Mouse (Mus musculus) heart, adult 2 months (tissue): ENCODE measurements around the gene Lrrc47. TPM values are rescaled to one million over a fixed set of nuclear protein-coding genes. Genes with fewer than 3 reads are reported as not detected.

Experiments used
- DNase-seq, 2 experiments: peaks; one replicate each; pipeline ENCODE4 v3.0.0; 2021
- H3K27ac ChIP-seq: fragments of 200-600 bp; 2 replicates; pipeline ENCODE4 v1.8.1; 2022
- H3K27me3 ChIP-seq: fragments of 200-500 bp; 2 replicates; pipeline ENCODE4 v1.6.1; 2012; ENCODE audit warnings: mild to moderate bottlenecking, low read length, inconsistent platforms, mixed read lengths; ENCODE audit not compliant: control insufficient read depth, insufficient read depth
- H3K36me3 ChIP-seq: fragments of 200-500 bp; 2 replicates; pipeline ENCODE4 v1.6.1; 2012; ENCODE audit warnings: low read length, inconsistent platforms; ENCODE audit not compliant: control insufficient read depth, insufficient read depth
- H3K4me1 ChIP-seq: fragments of 200-500 bp; 2 replicates; pipeline ENCODE4 v1.6.1; 2011; ENCODE audit warnings: low read length; ENCODE audit not compliant: control insufficient read depth, insufficient read depth
- H3K4me3 ChIP-seq: fragments of 200-600 bp; 2 replicates; pipeline ENCODE4 v1.8.1; 2022
- H3K79me2 ChIP-seq: fragments of 200-500 bp; replicated peaks from 2 replicates; pipeline ENCODE4 v1.6.1; 2012; ENCODE audit warnings: mild to moderate bottlenecking, inconsistent platforms, low read length, moderate library complexity, mixed read lengths; ENCODE audit not compliant: control insufficient read depth, insufficient read depth
- H3K9ac ChIP-seq: fragments of 200-500 bp; 2 replicates; pipeline ENCODE4 v1.6.1; 2012; ENCODE audit warnings: low read depth, mild to moderate bottlenecking, control low read depth, inconsistent platforms, low read length, mixed read lengths
- CTCF ChIP-seq: fragments of 200-600 bp; IDR thresholded peaks from 2 replicates; pipeline ENCODE4 v1.8.1; 2022; ENCODE audit warnings: antibody characterized with exemption, mild to moderate bottlenecking, moderate library complexity
- EP300 ChIP-seq: fragments of 200-500 bp; IDR thresholded peaks from 2 replicates; pipeline ENCODE4 v1.6.1; 2011; ENCODE audit warnings: low read depth, low read length, control low read depth; ENCODE audit not compliant: insufficient read depth
- POLR2A ChIP-seq: fragments of 200-500 bp; IDR thresholded peaks from 2 replicates; pipeline ENCODE4 v1.6.1; 2011; ENCODE audit warnings: mild to moderate bottlenecking, low read depth, low read length, control low read depth; ENCODE audit not compliant: insufficient read depth
- WGBS: fragments of 180-500 bp; shearing (Covaris S2); methylation state at CpG from one replicate; pipeline ENCODE4 v1.1.7; 2018; 5-methylcytosine and 5-hydroxymethylcytosine counted together
- intact Hi-C: fragments of 180-260 bp; cut with DNase I; formaldehyde crosslinking; loops from one replicate; pipeline ENCODE4 v1.15.1; 2025
- polyA plus RNA-seq: library from polyadenylated mRNA; depleted of rRNA; stranded (reverse); fragments of >200 nt; gene quantifications from 2 replicates; pipeline ENCODE4 v1.2.3, GENCODE M21; 2012
- total RNA-seq, 2 experiments: library from RNA; stranded (reverse); gene quantifications; 2 replicates each; pipeline ENCODE4 v1.2.3; 2021

Lrrc47 gene
- total and polyA plus RNA-seq, 3 experiments, result 28.6 to 29.7 (median 28.7) TPM

- peak within 1 kb of the TSS; percentile 87 for H3K4me3 ChIP-seq
- peaks cover 3% of the 10 kb centered on the region for H3K4me1 ChIP-seq
- no peaks in the 10 kb centered on the region for H3K27me3 ChIP-seq
- TF ChIP-seq EP300 (0 out of 2 replicates have a peak, but pooled peaks have one; percentile 57), CTCF (no peak), POLR2A (peak; percentile 70; the same call in 1 of the 2 replicates)
- peaks cover 3% of the 10 kb centered on the region for H3K79me2 ChIP-seq
- intact Hi-C loops, result loop anchor here (1.0 to 2.0 kb wide), 2 partner anchors 18 to 38 kb away; partner anchors contain the start of gene A430005L14Rik
- H3K9ac ChIP-seq, result peak within 1 kb of the TSS; percentile 89
- DNase-seq, result peak; percentile 95 to 96
- WGBS, result under 1% methylated on average over 68 of the region's 68 CpGs
- no peaks in the 10 kb centered on the region for H3K36me3 ChIP-seq
- peak within 1 kb of the TSS; percentile 81 for H3K27ac ChIP-seq
Observed at GRCm38 (mm10) chr4:153974431-153975291, 36.9 kb upstream of the Lrrc47 start, which contains the start of the genes Dffb and Cep104. Gene Dffb (minus strand): TSS chr4:153975126. Gene Cep104 (plus strand): TSS chr4:153975194.

- TF ChIP-seq EP300, result no peak
- no peak for TF ChIP-seq CTCF
- TF ChIP-seq POLR2A, result no peak
Observed at GRCm38 (mm10) chr4:153975292-153975662, 36.3 kb upstream of the Lrrc47 start.

GRCm38 (mm10) chr4:153975768-153976167 is 35.8 kb upstream of the Lrrc47 start:
- Histone ChIP-seq H3K27me3 (no peaks in the 10 kb centered on the region), H3K27ac (no peak overlapping the region; the same call in 1 of the 2 replicates), H3K4me1 (peaks cover 3% of the 10 kb centered on the region), H3K9ac (peak overlapping the region; percentile 51; the same call in 1 of the 2 replicates), H3K79me2 (peaks cover 3% of the 10 kb centered on the region), H3K4me3 (peak overlapping the region; percentile 87), H3K36me3 (no peaks in the 10 kb centered on the region)
- intact Hi-C loops, result loop anchor here (1.0 to 2.0 kb wide), 2 partner anchors 19 to 37 kb away; partner anchors contain the start of gene A430005L14Rik
- no peak for TF ChIP-seq EP300
- WGBS, result 32% methylated on average over 6 of the region's 6 CpGs
- DNase-seq, result no peak

More at GRCm38 (mm10) chr4:153975292-153975662, 36.3 kb upstream of the Lrrc47 start:
- Histone ChIP-seq H3K27me3 (no peaks in the 10 kb centered on the region), H3K4me1 (peaks cover 3% of the 10 kb centered on the region), H3K27ac (peak overlapping the region; percentile 81), H3K9ac (peak overlapping the region; percentile 87), H3K4me3 (peak overlapping the region; percentile 87), H3K79me2 (peaks cover 3% of the 10 kb centered on the region), H3K36me3 (no peaks in the 10 kb centered on the region)
- 1% methylated on average over 33 of the region's 33 CpGs for WGBS
- no peak for DNase-seq
- intact Hi-C loops, result loop anchor here (1.0 to 2.0 kb wide), 2 partner anchors 18 to 37 kb away; partner anchors contain the start of gene A430005L14Rik

- peak in 1 of 2 experiments; percentile 14 for DNase-seq
- H3K4me1 ChIP-seq, result peaks cover 3% of the 10 kb centered on the region
- TF ChIP-seq POLR2A, result no peak
- no peak for TF ChIP-seq CTCF
- TF ChIP-seq EP300, result no peak
- no peak overlapping the region for H3K9ac ChIP-seq
- no peaks in the 10 kb centered on the region for H3K36me3 ChIP-seq
- H3K79me2 ChIP-seq, result peaks cover 3% of the 10 kb centered on the region
- H3K27me3 ChIP-seq, result no peaks in the 10 kb centered on the region
- H3K4me3 ChIP-seq, result no peak overlapping the region
- WGBS, result 69% methylated on average over 10 of the region's 10 CpGs
- H3K27ac ChIP-seq, result no peak overlapping the region
- intact Hi-C loops, result no loop called here
Observed at GRCm38 (mm10) chr4:153979243-153979642, 32.3 kb upstream of the Lrrc47 start.

GRCm38 (mm10) chr4:153980470-153980869 is 31.1 kb upstream of the Lrrc47 start:
- WGBS, result 91% methylated on average over 11 of the region's 11 CpGs
- H3K36me3 ChIP-seq, result no peaks in the 10 kb centered on the region
- no peak overlapping the region for H3K4me3 ChIP-seq
- H3K27ac ChIP-seq, result no peak overlapping the region
- peaks cover 3% of the 10 kb centered on the region for H3K4me1 ChIP-seq
- intact Hi-C loops, result no loop called here
- no peak for DNase-seq
- TF ChIP-seq CTCF (no peak), EP300 (no peak), POLR2A (no peak)
- no peak overlapping the region for H3K9ac ChIP-seq
- H3K79me2 ChIP-seq, result peaks cover 3% of the 10 kb centered on the region
- H3K27me3 ChIP-seq, result no peaks in the 10 kb centered on the region

GRCm38 (mm10) chr4:153992715-153993114 is 18.8 kb upstream of the Lrrc47 start:
- WGBS, result 84% methylated on average over 10 of the region's 10 CpGs
- intact Hi-C loops, result no loop called here
- Histone ChIP-seq H3K36me3 (no peaks in the 10 kb centered on the region), H3K79me2 (no peaks in the 10 kb centered on the region), H3K4me1 (no peaks in the 10 kb centered on the region), H3K27ac (no peak overlapping the region), H3K9ac (no peak overlapping the region), H3K4me3 (no peak overlapping the region), H3K27me3 (no peaks in the 10 kb centered on the region)
- DNase-seq, result no peak
- no peak for TF ChIP-seq CTCF
- no peak for TF ChIP-seq POLR2A
- no peak for TF ChIP-seq EP300
